Mouse (Mus musculus): Measurements from ENCODE around the gene Tubgcp2.

The Tubgcp2 gene

GRCm38 (mm10) chr7:139955505-139955904 lies 81.0 kb downstream of the Tubgcp2 start:
- in situ Hi-C loops (cut with MboI, MseI) = loop anchor here in 1 of 2 experiments (10.0 kb wide), 1 partner anchor 1399 kb away; no protein-coding TSS in a partner anchor

DNA sequence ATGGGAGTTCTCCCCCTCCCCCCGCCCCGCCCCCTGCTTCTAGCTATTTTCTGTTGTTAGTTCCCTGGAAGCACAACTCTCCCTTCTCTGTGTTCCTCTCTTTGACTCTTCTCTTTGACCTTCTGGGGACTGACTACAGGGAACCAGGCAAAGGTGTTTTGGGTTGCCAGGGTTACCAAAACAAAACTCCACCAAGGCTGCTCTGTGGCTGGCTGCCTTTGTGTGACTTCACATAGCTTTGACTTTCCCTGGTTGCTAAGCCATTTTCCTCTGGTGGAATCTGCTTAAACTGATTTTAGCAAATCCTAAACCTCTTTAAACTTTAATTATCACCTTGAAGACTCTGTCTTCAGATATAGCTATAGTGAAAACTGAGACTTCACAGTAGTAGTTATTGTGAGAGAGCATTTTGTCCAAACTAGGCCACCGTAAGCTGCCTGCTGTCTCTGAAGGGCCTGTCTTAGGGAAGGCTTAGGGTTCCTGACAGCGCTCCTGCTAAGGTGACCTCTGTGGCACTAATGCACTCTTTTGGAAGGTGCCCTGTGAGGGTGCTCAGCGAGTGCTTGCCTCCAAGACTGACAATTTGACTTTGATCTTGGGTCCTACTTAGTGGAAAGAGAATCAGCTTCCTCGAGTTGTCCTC lies 84.4 kb downstream of the Tubgcp2 start:
- in situ Hi-C loops (cut with MboI, MseI) = loop anchor here in 1 of 2 experiments (10.0 kb wide), 1 partner anchor 1403 kb away; no protein-coding TSS in a partner anchor

DNA sequence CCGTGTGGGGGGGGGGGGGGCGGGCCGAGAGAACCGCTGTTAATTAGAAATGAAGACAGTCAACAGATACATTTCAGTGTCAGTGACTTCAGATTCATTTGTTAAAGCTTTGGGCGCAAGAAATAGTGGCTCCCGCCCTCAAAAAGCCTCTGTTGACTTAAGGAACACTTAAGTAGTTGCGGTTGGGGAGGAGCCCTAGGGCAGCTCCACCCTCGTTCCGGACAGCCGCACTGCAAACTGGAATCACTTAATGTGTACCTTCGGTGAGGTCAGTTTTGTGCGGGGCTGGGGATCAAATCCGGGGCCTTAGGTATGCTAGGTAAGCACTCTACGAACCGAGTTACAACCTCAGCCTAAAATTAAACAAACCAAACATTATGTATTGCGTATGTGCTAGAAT lies 85.4 kb downstream of the Tubgcp2 start:
- in situ Hi-C loops (cut with MboI, MseI) = loop anchor here in 1 of 2 experiments (10.0 kb wide), 1 partner anchor 1404 kb away; no protein-coding TSS in a partner anchor

DNA sequence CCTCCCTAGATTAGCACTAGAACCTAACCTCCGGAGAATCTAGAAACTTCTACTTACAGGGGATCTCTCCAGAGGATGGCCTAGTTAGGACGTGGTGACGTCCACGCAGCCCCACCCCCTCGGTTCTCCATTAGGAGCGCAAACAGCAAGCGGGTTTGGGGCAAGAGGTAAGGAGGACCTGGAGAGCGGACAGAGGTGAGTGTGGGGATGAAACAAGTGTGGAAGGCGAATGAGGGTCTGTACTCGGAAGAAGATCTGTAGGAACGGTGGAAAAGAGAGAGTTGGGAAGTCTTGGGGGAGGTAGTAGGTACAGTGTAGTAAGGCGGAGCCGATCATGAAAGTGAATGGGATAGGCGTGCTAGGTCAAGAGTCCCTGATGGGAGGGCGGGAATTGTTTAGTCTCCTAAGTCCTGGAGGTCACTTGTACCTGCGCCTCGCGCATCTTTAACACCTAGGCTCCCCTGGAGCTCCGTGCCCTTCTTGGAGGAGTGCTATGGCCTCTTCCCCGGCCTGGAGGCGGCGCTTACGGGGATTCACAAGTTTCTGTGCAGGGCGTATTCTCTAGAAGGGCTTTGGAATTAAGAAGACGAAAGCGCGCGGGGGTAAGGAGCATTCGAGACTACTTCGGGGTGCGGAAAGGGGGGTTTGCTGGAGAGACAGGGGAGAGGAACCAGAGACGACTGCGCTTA lies 86.0 kb downstream of the Tubgcp2 start:
- in situ Hi-C loops (cut with MboI, MseI) = loop anchor here in 1 of 2 experiments (10.0 kb wide), 1 partner anchor 1404 kb away; no protein-coding TSS in a partner anchor

DNA sequence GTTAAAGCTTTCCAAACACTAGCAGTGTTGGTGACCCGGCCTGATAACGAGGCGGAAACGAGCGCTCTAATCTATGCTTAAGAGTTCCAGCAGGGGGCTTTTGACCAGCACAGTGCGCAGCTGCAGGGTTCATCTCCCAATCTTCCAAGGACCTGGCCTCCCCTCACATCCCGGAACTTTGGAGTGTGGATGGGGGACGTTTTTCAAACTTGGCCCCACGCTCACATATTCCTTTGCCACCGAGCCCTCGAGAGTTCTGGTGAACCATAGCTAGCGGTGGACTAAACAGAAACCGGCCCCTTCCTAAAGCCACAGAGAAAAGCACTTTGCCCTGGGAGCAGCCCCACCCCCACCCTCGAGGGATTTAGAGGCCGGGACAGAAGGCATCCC lies 86.6 kb downstream of the Tubgcp2 start:
- in situ Hi-C loops (cut with MboI, MseI) = loop anchor here in 1 of 2 experiments (10.0 kb wide), 1 partner anchor 1405 kb away; no protein-coding TSS in a partner anchor

DNA sequence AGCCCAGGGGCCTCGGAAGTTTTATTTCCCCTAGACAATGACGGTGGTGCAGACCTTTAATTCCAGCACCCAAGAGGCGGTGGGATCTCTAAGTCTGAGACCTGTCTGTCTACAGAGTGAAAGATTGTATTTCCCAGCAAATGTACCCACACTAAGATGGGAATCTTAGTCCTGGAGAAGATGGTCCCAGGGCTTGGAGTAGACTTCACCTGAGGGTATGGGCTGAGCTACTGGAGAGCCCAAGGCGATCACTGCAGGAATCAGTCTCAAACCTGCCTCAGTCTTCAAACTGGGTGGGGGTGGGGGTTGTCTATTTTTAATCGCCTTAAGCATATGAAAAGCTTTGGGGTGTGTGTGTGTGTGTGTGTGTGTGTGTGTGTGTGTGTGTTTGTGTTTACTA lies 90.4 kb downstream of the Tubgcp2 start:
- in situ Hi-C loops (cut with MboI, MseI) = no loop called here

All from T-helper 17 cell (primary cell).